Mouse (Mus musculus) G1E (cell line): Measurements from ENCODE around the gene Xkr8.

Experiments
- CTCF ChIP-seq: IDR thresholded peaks from 2 replicates; pipeline ENCODE4 v1.5.1; 2012; ENCODE audit warnings: low read depth, low read length, inconsistent platforms, mixed read lengths
- GATA1 ChIP-seq: IDR thresholded peaks from 2 replicates; pipeline ENCODE4 v1.6.1; 2012; ENCODE audit warnings: borderline replicate concordance, low read length, inconsistent platforms, mixed read lengths
- TAL1 ChIP-seq: conservative IDR thresholded peaks from 2 replicates; pipeline ENCODE4 v1.6.1; 2012; ENCODE audit warnings: low read depth, low read length, inconsistent platforms, mixed read lengths

- TF ChIP-seq CTCF, result no peak
- TF ChIP-seq TAL1, result no peak
- no peak for TF ChIP-seq GATA1
These were observed 30.3 kb upstream of the Xkr8 start for GRCm38 (mm10) chr4:132762602-132763001.
